Mouse (Mus musculus): ENCODE measurements around the gene Gm1113. TPM values are rescaled to one million over a fixed set of nuclear protein-coding genes. Genes with fewer than 3 reads are reported as not detected.

Gm1113 gene
- total RNA-seq, 2 experiments from 2014 or later, result not detected

GRCm38 (mm10) chr9:35486616-35487015, 31.5 kb downstream of the Gm1113 start:
- intact Hi-C loops (cut with DNase I), result no loop called here
- DNase-seq, result no peak

- no peak for DNase-seq
- intact Hi-C loops (cut with DNase I), result no loop called here
Observed at GRCm38 (mm10) chr9:35483949-35484348, 34.1 kb downstream of the Gm1113 start.

- intact Hi-C loops (cut with DNase I), result no loop called here
- no peak for DNase-seq
Observed at GRCm38 (mm10) chr9:35482014-35482898, 35.8 kb downstream of the Gm1113 start.

GRCm38 (mm10) chr9:35479456-35479855, 38.6 kb downstream of the Gm1113 start:
- no peak for DNase-seq
- intact Hi-C loops (cut with DNase I), result no loop called here

GRCm38 (mm10) chr9:35475394-35475793, 42.7 kb downstream of the Gm1113 start:
- intact Hi-C loops (cut with DNase I), result no loop called here
- DNase-seq, result no peak

GRCm38 (mm10) chr9:35474104-35474724, 43.9 kb downstream of the Gm1113 start:
- no peak for DNase-seq
- intact Hi-C loops (cut with DNase I), result no loop called here

GRCm38 (mm10) chr9:35468913-35469312, 49.2 kb downstream of the Gm1113 start:
- intact Hi-C loops (cut with DNase I), result no loop called here
- DNase-seq, result no peak

GRCm38 (mm10) chr9:35467264-35467817, 50.7 kb downstream of the Gm1113 start:
- intact Hi-C loops (cut with DNase I), result no loop called here
- DNase-seq, result no peak

GRCm38 (mm10) chr9:35459594-35459993, 58.5 kb downstream of the Gm1113 start:
- no peak for DNase-seq
- intact Hi-C loops (cut with DNase I), result no loop called here

Other genes with a start within 250 kb of the Gm1113 start
- 10 to 100 TPM; 16.9 to 18.6 TPM for gene Cdon, start 97.1 kb downstream of the Gm1113 start, total RNA-seq (2021)
- gene Ddx25, start 40.3 kb upstream of the Gm1113 start, total RNA-seq (2021), result not detected
- gene Pus3, start 40.3 kb upstream of the Gm1113 start, total RNA-seq (2021), result 1 to 10 TPM; 7.1 to 7.9 TPM
- gene Pate2, start 52.0 kb upstream of the Gm1113 start, total RNA-seq (2021), result not detected
- gene Hyls1, start 52.1 kb upstream of the Gm1113 start, total RNA-seq (2021), result 1 to 10 TPM; 2.8 to 3.0 TPM
- gene Pate4, start 93.7 kb upstream of the Gm1113 start, total RNA-seq (2021), result not detected
- gene Pate3, start 129.9 kb upstream of the Gm1113 start, total RNA-seq (2021), result not detected
- gene Pate1, start 169.1 kb upstream of the Gm1113 start, total RNA-seq (2021), result not detected
- not detected for gene Gm17677, start 222.8 kb upstream of the Gm1113 start, total RNA-seq (2021)

Data from heart, postnatal 14 days (tissue).